Mouse (Mus musculus) bone marrow, adult 2 months (tissue): Measurements from ENCODE around the gene Gpat2.

ENCODE experiments used
- CTCF ChIP-seq: fragments of 200-500 bp; IDR thresholded peaks from 2 replicates; pipeline ENCODE4 v1.5.1; 2011; ENCODE audit warnings: low read length, control low read depth; ENCODE audit not compliant: control insufficient read depth, insufficient read depth
- POLR2A ChIP-seq: fragments of 200-500 bp; IDR thresholded peaks from 2 replicates; pipeline ENCODE4 v1.6.1; 2011; ENCODE audit warnings: low read depth, mild to moderate bottlenecking, control low read depth, low read length, borderline replicate concordance; ENCODE audit not compliant: control insufficient read depth

DNA sequence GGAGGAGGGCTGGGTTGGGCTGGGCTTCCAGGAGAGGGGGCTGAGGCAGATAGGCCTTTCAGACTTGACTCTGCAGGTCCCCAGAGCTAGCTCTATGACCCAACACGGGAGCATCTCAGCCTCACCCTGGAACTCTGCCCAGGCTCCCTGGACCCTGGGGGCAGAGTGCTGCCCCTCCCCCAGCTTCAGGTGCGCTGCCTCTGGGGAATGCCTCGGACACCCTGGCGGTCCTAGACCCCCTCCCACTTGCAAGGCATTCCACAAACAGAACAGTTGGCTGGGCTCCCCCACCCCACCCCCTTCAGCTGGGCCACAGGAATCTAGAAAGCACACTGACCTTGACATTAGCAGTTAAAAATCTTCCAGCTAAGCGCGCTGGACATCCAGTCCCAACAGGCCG lies 24.7 kb downstream of the Gpat2 start:
- TF ChIP-seq CTCF, result no peak
- no peak for TF ChIP-seq POLR2A
